Mouse (Mus musculus): Measurements from ENCODE around the gene Stxbp3.

- TF ChIP-seq CTCF (IDR thresholded peaks at IDR 0.05; ENCODE audit: control insufficient read depth, insufficient read depth, insufficient replicate concordance, low read depth, low read length), result no peak
- TF ChIP-seq POLR2A (IDR thresholded peaks at IDR 0.05; ENCODE audit: control insufficient read depth, low read depth, low read length), result no peak
Measured at GRCm38 (mm10) chr3:108763691-108764090, 76.6 kb downstream of the Stxbp3 start.

Measured in testis, adult 2 months (tissue).